Mouse (Mus musculus) myocyte (in vitro differentiated cells): ENCODE results near the gene 4933424G06Rik.

Experiments used
- E2F4 ChIP-seq: IDR thresholded peaks from one replicate; pipeline ENCODE4 v1.6.1; 2011; ENCODE audit warnings: mild to moderate bottlenecking, control low read depth, moderate library complexity; ENCODE audit not compliant: insufficient read depth
- MAX ChIP-seq: IDR thresholded peaks from one replicate; pipeline ENCODE4 v1.6.1; 2011; ENCODE audit warnings: low read depth, mild to moderate bottlenecking, control low read depth
- MYOD1 ChIP-seq, 3 experiments: IDR thresholded peaks; one replicate each; pipeline ENCODE4 v1.6.1; 2011; ENCODE audit warnings: control low read depth in 2 of 3, low read depth in 2 of 3, mild to moderate bottlenecking in 2 of 3, moderate library complexity in 1 of 3; ENCODE audit not compliant: insufficient read length in 2 of 3, control insufficient read depth in 1 of 3
- MYOG ChIP-seq, 3 experiments: IDR thresholded peaks; one replicate each; pipeline ENCODE4 v1.6.1; 2011; ENCODE audit warnings: control low read depth in 2 of 3, low read depth in 2 of 3, mild to moderate bottlenecking in 2 of 3; ENCODE audit not compliant: insufficient read length in 2 of 3, control insufficient read depth in 1 of 3, insufficient read depth in 1 of 3
- POLR2A ChIP-seq: IDR thresholded peaks from one replicate; pipeline ENCODE4 v1.6.1; 2011; ENCODE audit warnings: low read depth, mild to moderate bottlenecking, control low read depth, moderate library complexity; ENCODE audit not compliant: insufficient read length
- POLR2AphosphoS2 ChIP-seq: IDR thresholded peaks from one replicate; pipeline ENCODE4 v1.6.1; 2011; ENCODE audit warnings: low read depth, control low read depth; ENCODE audit not compliant: insufficient read length
- REST ChIP-seq: IDR thresholded peaks from one replicate; pipeline ENCODE4 v1.6.1; 2011; ENCODE audit warnings: mild to moderate bottlenecking, control low read depth, moderate library complexity; ENCODE audit not compliant: insufficient read depth, insufficient read length
- SRF ChIP-seq: IDR thresholded peaks from one replicate; pipeline ENCODE4 v1.6.1; 2011; ENCODE audit warnings: low read depth; ENCODE audit not compliant: control insufficient read depth, insufficient read length
- TCF12 ChIP-seq: IDR thresholded peaks from one replicate; pipeline ENCODE4 v1.6.1; 2011; ENCODE audit warnings: mild to moderate bottlenecking, control low read depth; ENCODE audit not compliant: poor library complexity, insufficient read depth, severe bottlenecking
- TCF3 ChIP-seq: IDR thresholded peaks from one replicate; pipeline ENCODE4 v1.6.1; 2011; ENCODE audit warnings: low read depth, control low read depth; ENCODE audit not compliant: insufficient read length
- USF1 ChIP-seq: IDR thresholded peaks from one replicate; pipeline ENCODE4 v1.6.1; 2011; ENCODE audit warnings: low read depth, mild to moderate bottlenecking, control low read depth, moderate library complexity

DNA sequence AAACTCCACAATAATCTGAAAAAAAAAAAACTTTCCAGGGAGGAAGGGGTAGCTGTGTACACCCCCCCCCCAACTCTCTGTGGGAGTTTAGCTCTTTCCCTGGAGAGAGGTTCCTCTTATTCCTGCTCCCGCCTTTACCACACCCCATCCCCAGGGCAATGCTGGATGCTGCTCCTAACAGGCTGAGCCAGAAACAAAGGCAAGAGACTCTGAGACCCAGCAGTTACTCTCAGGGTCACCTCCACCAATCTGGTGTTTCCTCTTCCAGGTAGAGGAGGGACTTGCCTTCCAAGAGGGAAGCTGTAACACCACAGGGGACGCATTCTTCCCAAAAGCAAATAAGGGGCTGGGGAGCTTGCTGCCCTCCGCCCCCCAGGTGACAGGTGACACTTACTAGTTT lies 2.2 kb upstream of the 4933424G06Rik start:
- TF ChIP-seq POLR2A (no peak), SRF (no peak), POLR2AphosphoS2 (no peak), USF1 (no peak), MAX (no peak), MYOG (IDR thresholded peaks at IDR 0.05; ENCODE audit: control insufficient read depth in 1 of 3, insufficient read depth in 1 of 3, insufficient read length in 2 of 3, low read depth in 2 of 3) (no peak), MYOD1 (IDR thresholded peaks at IDR 0.05; ENCODE audit: control insufficient read depth in 1 of 3, insufficient read length in 2 of 3, low read depth in 2 of 3) (no peak), REST (no peak), TCF12 (no peak), E2F4 (no peak), TCF3 (no peak)
